In the genomic region with DNA sequence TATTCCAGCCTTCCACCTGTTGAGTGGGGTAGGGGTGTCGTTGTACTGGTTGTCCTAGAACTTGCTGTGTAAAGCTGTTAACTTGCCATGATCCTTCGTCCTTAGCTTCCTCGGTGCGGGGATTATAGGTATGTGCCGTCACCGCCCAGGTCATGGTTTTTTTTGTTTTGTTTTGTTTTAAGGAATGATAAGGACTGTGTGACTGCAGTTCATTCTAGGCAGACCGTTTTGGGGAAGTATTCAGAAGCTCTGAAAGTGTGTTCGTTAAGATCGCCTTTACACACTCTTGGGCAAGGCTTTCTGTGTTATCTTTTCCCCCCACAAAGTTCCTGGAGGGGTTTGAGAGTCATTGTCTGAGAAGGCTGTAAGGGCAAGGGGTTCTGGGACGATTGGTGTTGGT, we compare ENCODE assay signal across 23 mouse cellular contexts. TPM values are rescaled to one million over a fixed set of nuclear protein-coding genes. Genes with fewer than 3 reads are reported as not detected.
A peak's percentile ranks its signal among the peaks of the same experiment; 100 is the strongest.
DNase-seq lines count a peak whose midpoint lies in the region; ATAC-seq and TF ChIP-seq lines count a peak whose summit lies in the region.
"Had no signal": no experiment of that assay in that cellular context is flagged by ENCODE, and none has a peak within 500 bp of the region (broad histone marks: within the 10 kb centered on the region; RNA-seq: fewer than 3 reads in every experiment).

No protein-coding gene starts in this region.

- peak overlapping the region; percentile 48 for H3K4me2 ChIP-seq in liver, embryonic 11.5 days
- peak overlapping the region; percentile 52 for H3K4me2 ChIP-seq in liver, embryonic 12.5 days
- H3K4me2 ChIP-seq: embryonic facial prominence, embryonic 13.5 days; hindbrain, embryonic 12.5 days; limb, embryonic 15.5 days; midbrain, embryonic 12.5 days; neural tube, embryonic 13.5 days; stomach, embryonic 15.5 days had no signal

- no peaks in the 10 kb centered on the region for H3K36me3 ChIP-seq in liver, embryonic 11.5 days (ENCODE audit: control insufficient read depth, insufficient read depth, low read length)
- no peaks in the 10 kb centered on the region for H3K36me3 ChIP-seq in liver, embryonic 12.5 days
- H3K36me3 ChIP-seq in megakaryocyte, embryonic 14.5 days (replicated peaks; ENCODE audit: low read length): no peaks in the 10 kb centered on the region
- H3K36me3 ChIP-seq: embryonic facial prominence, embryonic 13.5 days; heart, embryonic 10.5 days; hindbrain, embryonic 12.5 days; limb, embryonic 15.5 days; midbrain, embryonic 12.5 days; neural tube, embryonic 13.5 days; stomach, embryonic 15.5 days had no signal

- no peak overlapping the region; the same call in 1 of the 2 replicates for H3K4me3 ChIP-seq in liver, embryonic 11.5 days (ENCODE audit: low read depth, low read length)
- peak overlapping the region; percentile 37 for H3K4me3 ChIP-seq in bone marrow, adult 2 months (replicated peaks; ENCODE audit: control insufficient read depth, low read depth, low read length)
- H3K4me3 ChIP-seq in liver, embryonic 12.5 days: peak overlapping the region; percentile 30; the same call in 1 of the 2 replicates
- H3K4me3 ChIP-seq in megakaryocyte, embryonic 14.5 days (replicated peaks): peak overlapping the region; percentile 74
- H3K4me3 ChIP-seq: embryonic facial prominence, embryonic 13.5 days; heart, embryonic 10.5 days; hindbrain, embryonic 12.5 days; layer of hippocampus, adult 2 months; limb, embryonic 15.5 days; midbrain, embryonic 12.5 days; neural tube, embryonic 13.5 days; stomach, embryonic 15.5 days had no signal

- H3K27ac ChIP-seq in liver, embryonic 11.5 days (ENCODE audit: low read depth, low read length): peak overlapping the region; percentile 74
- H3K27ac ChIP-seq in bone marrow, adult 2 months (ENCODE audit: control insufficient read depth, insufficient read depth, low read depth, low read length, poor library complexity): peak overlapping the region; percentile 77
- H3K27ac ChIP-seq in liver, embryonic 12.5 days: peak overlapping the region; percentile 80
- H3K27ac ChIP-seq: embryonic facial prominence, embryonic 13.5 days; heart, embryonic 10.5 days; hindbrain, embryonic 12.5 days; layer of hippocampus, adult 2 months; limb, embryonic 15.5 days; midbrain, embryonic 12.5 days; neural tube, embryonic 13.5 days; stomach, embryonic 15.5 days had no signal

- ATAC-seq in liver, embryonic 11.5 days (replicated peaks; ENCODE audit: low FRiP score): peak; percentile 91
- ATAC-seq in liver, embryonic 12.5 days: peak; percentile 87

- peaks cover 4% of the 10 kb centered on the region; the same call in 1 of the 2 replicates for H3K4me1 ChIP-seq in liver, embryonic 11.5 days (replicated peaks; ENCODE audit: control insufficient read depth, insufficient read depth, low read length)
- no peaks in the 10 kb centered on the region; the same call in 1 of the 2 replicates for H3K4me1 ChIP-seq in bone marrow, adult 2 months (ENCODE audit: control insufficient read depth, insufficient read depth, low read length)
- H3K4me1 ChIP-seq in liver, embryonic 12.5 days: peaks cover 26% of the 10 kb centered on the region
- H3K4me1 ChIP-seq in megakaryocyte, embryonic 14.5 days: peaks cover 22% of the 10 kb centered on the region
- H3K4me1 ChIP-seq: embryonic facial prominence, embryonic 13.5 days; heart, embryonic 10.5 days; hindbrain, embryonic 12.5 days; limb, embryonic 15.5 days; midbrain, embryonic 12.5 days; neural tube, embryonic 13.5 days; stomach, embryonic 15.5 days had no signal

- DNase-seq in liver, embryonic 11.5 days (ENCODE audit: low spot score): no peak
- no peak for DNase-seq in liver
- no peak for DNase-seq in cerebellum, adult 11 months
- DNase-seq in adrenal gland, postnatal 14 days: no peak
- DNase-seq in frontal cortex, postnatal 10 days (ENCODE audit: low spot score in 2 of 2): no peak
- DNase-seq: cerebellum, adult 9-11 months; gastrocnemius, postnatal 36 days; right cerebral cortex, postnatal 14 days; spleen, adult 18-20 months; thymus, adult 18-20 months had no signal

- no peaks in the 10 kb centered on the region for H3K27me3 ChIP-seq in liver, embryonic 11.5 days (replicated peaks; ENCODE audit: control insufficient read depth, insufficient read depth, low read length)
- H3K27me3 ChIP-seq in liver, embryonic 12.5 days (replicated peaks): no peaks in the 10 kb centered on the region
- no peaks in the 10 kb centered on the region for H3K27me3 ChIP-seq in megakaryocyte, embryonic 14.5 days (replicated peaks)
- H3K27me3 ChIP-seq: embryonic facial prominence, embryonic 13.5 days; hindbrain, embryonic 12.5 days; limb, embryonic 15.5 days; midbrain, embryonic 12.5 days; neural tube, embryonic 13.5 days; stomach, embryonic 15.5 days had no signal

- no peak for TF ChIP-seq CTCF in bone marrow, adult 2 months (IDR thresholded peaks at IDR 0.05; ENCODE audit: control insufficient read depth, insufficient read depth, low read length)

- WGBS in liver, embryonic 11.5 days: 34% methylated on average over 10 of the region's 10 CpGs
- 20% methylated on average over 10 of the region's 10 CpGs for WGBS in bone marrow, adult 2 months
- 15% methylated on average over 10 of the region's 10 CpGs for WGBS in liver, embryonic 12.5 days (ENCODE audit: insufficient replicate concordance)

- no peaks in the 10 kb centered on the region for H3K9me3 ChIP-seq in liver, embryonic 11.5 days (ENCODE audit: control insufficient read depth, low read length)
- no peaks in the 10 kb centered on the region for H3K9me3 ChIP-seq in liver, embryonic 12.5 days (replicated peaks)
- no peaks in the 10 kb centered on the region for H3K9me3 ChIP-seq in megakaryocyte, embryonic 14.5 days
- H3K9me3 ChIP-seq: embryonic facial prominence, embryonic 13.5 days; heart, embryonic 10.5 days; hindbrain, embryonic 12.5 days; limb, embryonic 15.5 days; midbrain, embryonic 12.5 days; neural tube, embryonic 13.5 days; stomach, embryonic 15.5 days had no signal

- no peak for TF ChIP-seq POLR2A in bone marrow, adult 2 months (IDR thresholded peaks at IDR 0.05; ENCODE audit: borderline replicate concordance, control insufficient read depth, low read depth, low read length)

- no peak overlapping the region; the same call in 1 of the 2 replicates for H3K9ac ChIP-seq in liver, embryonic 11.5 days (ENCODE audit: low read depth, low read length)
- peak overlapping the region; percentile 54; the same call in 1 of the 2 replicates for H3K9ac ChIP-seq in liver, embryonic 12.5 days
- H3K9ac ChIP-seq: embryonic facial prominence, embryonic 13.5 days; hindbrain, embryonic 12.5 days; limb, embryonic 15.5 days; midbrain, embryonic 12.5 days; neural tube, embryonic 13.5 days; stomach, embryonic 15.5 days had no signal

RNA-seq across cellular contexts. Expression of a gene that starts 19.2 kb away (rescaled TPM):
- 3.2 and 4.5 TPM in 2 replicates for polyA plus RNA-seq in liver, embryonic 11.5 days (2014; fragmentation: Nextera tagmentation; extraction: Ambion mirVana)
- polyA plus RNA-seq in bone marrow, adult 2 months (2011; ENCODE audit: insufficient read depth, insufficient read length, low replicate concordance, missing spikeins): 2.0 and 3.7 TPM in 2 replicates
- polyA plus RNA-seq in liver, embryonic 12.5 days (2016; fragmentation: Nextera tagmentation; extraction: Ambion mirVana): 1.5 and 2.1 TPM in 2 replicates
- polyA plus RNA-seq in megakaryocyte, embryonic 14.5 days (2012; ENCODE audit: insufficient read depth, low replicate concordance): not detected in 2 replicates
- 36.4 and 43.9 TPM in 2 replicates for total RNA-seq in adrenal gland, postnatal 14 days (2021)

RNA-seq across cellular contexts. Expression of a gene that starts 28.2 kb away (rescaled TPM):
- 0.75 and 2.2 TPM in 2 replicates for polyA plus RNA-seq in liver, embryonic 11.5 days (2014; fragmentation: Nextera tagmentation; extraction: Ambion mirVana)
- not detected in 2 replicates for polyA plus RNA-seq in bone marrow, adult 2 months (2011; ENCODE audit: insufficient read depth, insufficient read length, low replicate concordance, missing spikeins)
- polyA plus RNA-seq in liver, embryonic 12.5 days (2016; fragmentation: Nextera tagmentation; extraction: Ambion mirVana): 1.1 TPM in 1 of 2 replicates, not detected in the other
- polyA plus RNA-seq in megakaryocyte, embryonic 14.5 days (2012; ENCODE audit: insufficient read depth, low replicate concordance): not detected in 2 replicates
- total RNA-seq in adrenal gland, postnatal 14 days (2021): 2.1 and 2.3 TPM in 2 replicates
- total RNA-seq: layer of hippocampus, adult 2 months; left cerebral cortex, postnatal 36 days had no signal
- polyA plus RNA-seq: frontal cortex, adult 2 months; neural tube, embryonic 13.5 days had no signal

RNA-seq across cellular contexts. Expression of a gene that starts 33.9 kb away (rescaled TPM):
- polyA plus RNA-seq in liver, embryonic 11.5 days (2014; fragmentation: Nextera tagmentation; extraction: Ambion mirVana): 18.8 and 20.3 TPM in 2 replicates
- polyA plus RNA-seq in bone marrow, adult 2 months (2011; ENCODE audit: insufficient read depth, insufficient read length, low replicate concordance, missing spikeins): 16.5 and 29.8 TPM in 2 replicates
- 23.5 and 23.6 TPM in 2 replicates for polyA plus RNA-seq in liver, embryonic 12.5 days (2016; fragmentation: Nextera tagmentation; extraction: Ambion mirVana)
- 9.1 and 40.1 TPM in 2 replicates for polyA plus RNA-seq in megakaryocyte, embryonic 14.5 days (2012; ENCODE audit: insufficient read depth, low replicate concordance)
- 11.7 and 15.0 TPM in 2 replicates for total RNA-seq in adrenal gland, postnatal 14 days (2021)

RNA-seq across cellular contexts. Expression of a gene that starts 34.0 kb away (rescaled TPM):
- 18.4 and 22.9 TPM in 2 replicates for polyA plus RNA-seq in liver, embryonic 11.5 days (2014; fragmentation: Nextera tagmentation; extraction: Ambion mirVana)
- polyA plus RNA-seq in bone marrow, adult 2 months (2011; ENCODE audit: insufficient read depth, insufficient read length, low replicate concordance, missing spikeins): 20.1 and 43.5 TPM in 2 replicates
- 17.4 and 18.0 TPM in 2 replicates for polyA plus RNA-seq in liver, embryonic 12.5 days (2016; fragmentation: Nextera tagmentation; extraction: Ambion mirVana)
- polyA plus RNA-seq in megakaryocyte, embryonic 14.5 days (2012; ENCODE audit: insufficient read depth, low replicate concordance): 26.9 and 28.2 TPM in 2 replicates
- 43.3 and 52.6 TPM in 2 replicates for total RNA-seq in adrenal gland, postnatal 14 days (2021)

RNA-seq across cellular contexts. Expression of a gene that starts 40.9 kb away (rescaled TPM):
- polyA plus RNA-seq in liver, embryonic 11.5 days (2014; fragmentation: Nextera tagmentation; extraction: Ambion mirVana): 0.30 and 1.5 TPM in 2 replicates
- 3.0 TPM in 1 of 2 replicates, not detected in the other for polyA plus RNA-seq in bone marrow, adult 2 months (2011; ENCODE audit: insufficient read depth, insufficient read length, low replicate concordance, missing spikeins)
- 0.20 and 0.36 TPM in 2 replicates for polyA plus RNA-seq in liver, embryonic 12.5 days (2016; fragmentation: Nextera tagmentation; extraction: Ambion mirVana)
- polyA plus RNA-seq in megakaryocyte, embryonic 14.5 days (2012; ENCODE audit: insufficient read depth, low replicate concordance): not detected in 2 replicates
- total RNA-seq in adrenal gland, postnatal 14 days (2021): 0.93 and 1.1 TPM in 2 replicates
- total RNA-seq: gastrocnemius, postnatal 36 days had no signal
